Mouse (Mus musculus): ENCODE results near the gene Egfl8.

DNA sequence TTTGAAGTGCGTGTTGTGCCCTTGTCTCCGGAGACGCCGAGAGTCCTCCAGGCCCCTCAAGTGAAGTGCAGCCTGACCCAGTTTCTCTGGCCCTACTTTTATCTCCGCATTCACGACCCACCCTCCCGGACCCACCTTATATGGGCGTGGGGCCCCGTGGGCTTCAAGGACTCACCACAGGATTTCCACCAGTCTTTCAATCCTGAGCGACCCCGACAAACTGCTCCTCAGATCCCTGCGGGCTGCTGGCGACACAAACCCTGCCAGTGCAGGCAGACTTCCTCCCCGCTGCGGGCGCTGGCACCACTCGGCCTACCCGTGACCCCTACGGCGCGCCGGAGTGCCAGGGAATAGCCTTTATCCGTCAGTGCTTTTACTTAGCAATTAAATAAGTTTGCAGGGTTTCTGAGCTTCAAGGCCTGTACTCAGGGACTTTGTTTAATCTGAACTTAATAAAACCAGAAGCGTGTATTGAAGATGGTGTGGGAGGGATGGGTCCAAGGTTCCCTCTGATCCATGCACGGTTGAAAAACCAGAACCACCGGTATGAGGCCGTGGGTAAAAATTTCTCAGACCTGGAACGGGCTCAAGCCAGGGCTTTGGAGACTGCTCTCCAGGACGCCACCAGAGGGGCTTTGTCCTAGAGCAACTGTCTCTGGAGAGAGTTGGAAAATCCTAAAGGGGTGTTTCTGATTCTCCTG, 12.3 kb upstream of the Egfl8 start, which contains the start of gene Ppt2:
- TF ChIP-seq USF1 (IDR thresholded peaks at IDR 0.05; ENCODE audit: low read depth) (no peak), POLR2A (IDR thresholded peaks at IDR 0.05; ENCODE audit: insufficient read length, low read depth) (no peak)

Measured in myocyte (in vitro differentiated cells).